Mouse (Mus musculus): Measurements from ENCODE around the gene Tesk1. TPM values are rescaled to one million over a fixed set of nuclear protein-coding genes. Genes with fewer than 3 reads are reported as not detected.

The Tesk1 gene
- total RNA-seq, 1 experiment from 2014 or later: 17.6 TPM

DNA sequence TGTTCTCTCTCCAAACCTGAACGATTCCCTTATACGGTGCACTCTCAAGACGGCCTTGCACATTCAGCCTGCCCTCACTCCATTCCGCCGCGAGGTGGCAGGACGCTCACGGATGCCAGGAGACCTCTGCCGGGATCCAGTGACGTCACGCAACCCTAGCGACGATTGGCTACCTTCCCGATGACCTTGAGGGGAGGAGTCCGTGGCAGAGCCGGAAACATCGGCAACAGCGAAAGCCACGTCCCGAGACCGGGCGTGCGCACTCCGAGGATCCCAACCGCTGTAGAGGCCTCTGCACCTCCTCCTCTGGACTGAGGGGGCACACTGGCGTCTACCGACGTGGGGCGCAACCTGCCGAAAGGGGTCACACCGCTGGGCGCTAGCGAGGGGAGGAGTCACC lies 305 bp downstream of the Tesk1 start:
- ATAC-seq (replicated peaks in 1 of 2; ENCODE audit: insufficient read depth in 1 of 2, low FRiP score in 2 of 2, low TSS enrichment in 1 of 2, low read depth in 1 of 2, poor library complexity in 2 of 2, severe bottlenecking in 2 of 2): peak; percentile 95 to 98

DNA sequence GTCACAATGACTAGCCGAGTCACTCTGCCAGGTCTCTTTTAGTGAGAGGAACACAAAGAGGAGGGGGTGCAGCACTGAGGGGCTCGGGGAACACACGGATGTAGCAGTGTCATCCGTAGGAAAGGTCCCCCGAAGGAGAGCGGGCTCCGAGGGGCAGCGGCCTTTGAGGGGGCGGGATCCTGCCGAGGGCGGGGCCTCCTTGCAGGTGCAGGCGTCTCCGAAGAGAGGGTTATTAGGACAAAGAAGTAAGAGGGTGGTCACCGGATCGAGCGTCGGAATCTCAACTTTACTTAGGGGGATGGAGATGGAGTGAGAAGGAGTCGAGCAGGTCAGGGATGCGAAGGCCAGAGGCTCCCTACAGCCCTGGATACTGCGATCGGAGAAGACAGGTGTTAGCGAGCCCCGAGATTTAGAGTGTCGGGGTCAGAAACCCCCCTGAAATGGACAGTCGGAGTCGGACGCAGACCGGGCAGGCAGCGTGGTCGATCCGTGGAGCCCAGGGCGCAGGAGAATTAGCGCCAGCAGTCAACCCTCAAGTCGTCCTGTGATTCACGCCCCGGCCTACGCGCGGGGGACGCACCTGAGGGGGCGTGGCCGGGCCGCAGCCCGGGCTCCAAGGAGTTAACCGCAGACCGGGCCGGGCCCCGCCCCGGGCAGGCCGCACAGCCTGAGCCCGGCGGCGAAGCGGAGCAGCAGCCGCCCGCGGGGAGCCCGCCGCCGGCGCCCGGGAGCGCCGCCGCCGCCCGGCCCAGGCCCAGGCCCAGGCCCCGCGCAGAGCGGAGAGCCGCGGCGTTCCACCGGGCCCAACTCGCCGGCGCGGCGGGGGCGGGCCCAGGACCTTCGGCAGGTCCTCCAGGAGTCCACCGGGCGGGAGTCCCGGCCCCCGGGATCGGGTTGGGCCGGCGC lies 970 bp downstream of the Tesk1 start:
- ATAC-seq (replicated peaks in 1 of 2; ENCODE audit: insufficient read depth in 1 of 2, low FRiP score in 2 of 2, low TSS enrichment in 1 of 2, low read depth in 1 of 2, poor library complexity in 2 of 2, severe bottlenecking in 2 of 2): peak; percentile 10 to 20; a peak in 2 of 4 replicates

DNA sequence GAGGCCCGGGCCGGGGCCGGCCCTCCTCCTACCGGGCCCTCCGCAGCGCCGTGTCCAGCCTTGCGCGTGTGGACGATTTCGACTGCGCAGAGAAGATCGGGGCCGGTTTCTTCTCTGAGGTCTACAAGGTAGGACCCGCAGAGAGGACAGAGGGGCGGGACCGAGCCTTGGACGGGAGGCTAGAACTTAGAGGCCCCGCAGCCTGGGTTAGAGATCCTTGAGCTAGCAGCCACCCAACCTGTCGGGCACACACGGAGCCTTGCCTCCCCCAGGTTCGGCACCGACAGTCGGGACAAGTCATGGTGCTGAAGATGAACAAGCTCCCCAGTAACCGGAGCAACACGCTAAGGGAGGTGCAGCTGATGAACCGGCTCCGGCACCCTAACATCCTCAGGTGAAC lies 1.8 kb downstream of the Tesk1 start:
- ATAC-seq (replicated peaks in 1 of 2; ENCODE audit: insufficient read depth in 1 of 2, low FRiP score in 2 of 2, low TSS enrichment in 1 of 2, low read depth in 1 of 2, poor library complexity in 2 of 2, severe bottlenecking in 2 of 2): no peak

DNA sequence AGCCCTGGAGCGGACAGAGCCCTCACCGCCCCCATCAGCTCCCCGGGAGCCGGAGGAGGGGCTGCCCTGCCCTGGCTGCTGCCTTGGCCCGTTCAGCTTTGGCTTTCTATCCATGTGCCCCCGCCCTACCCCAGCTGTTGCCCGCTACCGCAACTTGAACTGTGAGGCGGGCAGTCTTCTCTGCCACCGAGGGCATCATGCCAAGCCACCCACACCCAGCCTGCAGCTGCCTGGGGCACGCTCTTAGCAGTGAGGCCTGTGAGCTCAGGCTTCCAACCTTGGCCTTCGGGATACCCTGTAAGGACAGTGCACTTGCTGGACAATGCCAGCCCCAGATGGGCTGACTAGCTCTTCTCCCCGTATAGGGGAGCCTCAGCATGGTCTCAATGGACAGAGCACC lies 5.5 kb downstream of the Tesk1 start:
- ATAC-seq (replicated peaks in 1 of 2; ENCODE audit: insufficient read depth in 1 of 2, low FRiP score in 2 of 2, low TSS enrichment in 1 of 2, low read depth in 1 of 2, poor library complexity in 2 of 2, severe bottlenecking in 2 of 2): no peak

DNA sequence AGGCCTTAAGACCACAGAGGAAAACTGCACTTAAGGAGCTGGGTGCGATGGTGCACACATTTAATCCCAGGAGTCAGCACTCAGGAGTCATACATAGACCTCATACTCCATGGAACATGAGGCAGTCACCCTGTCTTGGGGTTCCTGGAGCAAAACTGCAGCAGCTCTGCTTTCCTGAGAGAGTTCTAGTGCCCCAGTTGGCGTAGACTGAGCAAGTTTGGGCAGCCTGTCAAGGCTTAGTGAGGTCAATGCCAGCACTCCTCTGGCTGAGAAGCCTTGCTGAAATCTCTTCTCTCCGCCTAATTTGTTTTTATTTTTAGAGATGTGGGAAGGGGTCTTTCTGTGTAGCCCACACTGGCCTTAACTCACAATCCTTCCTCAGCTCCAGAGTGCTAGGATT lies 6.8 kb downstream of the Tesk1 start:
- ATAC-seq (replicated peaks in 1 of 2; ENCODE audit: insufficient read depth in 1 of 2, low FRiP score in 2 of 2, low TSS enrichment in 1 of 2, low read depth in 1 of 2, poor library complexity in 2 of 2, severe bottlenecking in 2 of 2): no peak

DNA sequence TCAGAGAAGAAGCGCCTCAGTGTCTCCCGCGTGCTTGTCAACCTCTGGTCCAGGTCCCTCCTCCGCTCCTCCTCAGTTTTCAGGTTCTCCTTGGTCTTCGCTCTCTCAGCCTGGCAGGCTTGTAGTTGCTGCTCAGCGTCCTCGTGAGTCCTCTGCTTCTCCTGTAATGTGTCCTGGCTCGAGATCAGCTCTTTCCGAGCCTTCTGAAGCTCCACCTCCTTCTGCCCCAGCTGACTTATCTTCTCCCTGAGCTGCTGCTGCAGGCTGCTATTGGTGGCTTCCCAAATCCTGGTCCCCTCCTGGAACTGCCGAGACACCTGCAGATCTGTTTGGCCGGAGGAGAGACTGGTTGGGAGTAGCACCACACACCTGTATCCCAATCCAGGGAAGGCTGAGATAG lies 10.6 kb downstream of the Tesk1 start:
- no peak for ATAC-seq (replicated peaks in 1 of 2; ENCODE audit: insufficient read depth in 1 of 2, low FRiP score in 2 of 2, low TSS enrichment in 1 of 2, low read depth in 1 of 2, poor library complexity in 2 of 2, severe bottlenecking in 2 of 2)

DNA sequence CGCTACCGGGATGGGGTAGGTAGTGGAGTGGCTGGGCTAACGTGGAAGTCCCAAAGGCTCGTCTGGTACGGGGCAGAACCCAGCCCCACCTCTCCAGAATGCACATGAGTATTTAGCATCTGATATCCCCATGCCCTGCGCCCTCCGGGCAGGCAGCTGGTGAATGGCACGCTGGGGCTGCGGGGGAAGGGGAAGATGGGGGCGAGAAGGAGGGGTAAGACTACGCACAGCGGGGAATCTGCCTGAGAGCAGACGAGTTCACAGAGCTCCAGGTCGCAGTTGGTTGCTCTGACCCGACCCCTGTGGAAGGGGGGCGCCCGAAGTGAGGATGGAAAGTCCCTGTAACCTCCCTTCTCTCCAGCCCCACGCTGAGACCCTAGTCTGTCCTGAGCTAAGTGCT lies 11.7 kb downstream of the Tesk1 start:
- no peak for ATAC-seq (replicated peaks in 1 of 2; ENCODE audit: insufficient read depth in 1 of 2, low FRiP score in 2 of 2, low TSS enrichment in 1 of 2, low read depth in 1 of 2, poor library complexity in 2 of 2, severe bottlenecking in 2 of 2)

DNA sequence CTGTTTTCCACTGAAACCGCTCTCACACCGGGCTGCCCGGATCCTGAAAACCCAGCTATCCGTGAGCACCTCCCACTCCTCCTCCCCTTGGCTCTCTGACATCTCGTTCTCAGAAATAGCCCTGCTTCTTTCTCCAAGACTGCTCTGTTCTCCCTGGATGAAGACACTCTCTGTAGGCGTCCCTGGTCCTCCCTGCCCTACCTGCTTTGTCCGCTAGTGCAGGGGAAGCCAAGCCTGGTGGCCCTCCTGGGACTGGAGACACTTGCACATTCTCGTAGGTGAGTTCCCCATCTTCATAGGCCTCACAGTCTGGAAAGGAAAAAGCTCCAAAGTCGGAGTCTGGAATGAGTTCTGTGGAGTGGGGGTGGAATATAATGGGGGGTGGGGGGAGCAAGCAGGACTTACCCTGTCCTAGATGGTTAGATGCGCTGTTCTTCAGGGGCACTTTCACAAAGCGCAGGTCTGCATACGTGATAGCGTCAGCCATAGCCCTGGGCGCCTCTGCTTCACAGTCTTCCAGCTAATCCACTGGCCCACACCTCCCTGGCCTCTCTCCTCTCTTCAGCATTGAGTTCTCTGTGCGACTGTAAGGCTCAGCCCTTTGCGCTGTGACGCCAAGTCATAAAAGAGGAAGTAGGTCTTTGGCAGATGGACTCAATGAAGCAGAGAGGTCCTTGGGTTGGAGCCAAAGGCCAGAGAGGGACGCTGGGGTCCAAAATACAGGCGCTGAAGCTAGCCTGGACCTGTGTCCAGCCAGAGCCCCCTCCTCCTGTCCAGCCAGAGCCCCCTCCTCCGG lies 12.5 kb downstream of the Tesk1 start, which contains the start of gene Cd72:
Gene Cd72, minus strand, starts transcription at position 588 of the 796 bp plus-strand sequence.
- peak; percentile 74 to 79 for ATAC-seq (replicated peaks in 1 of 2; ENCODE audit: insufficient read depth in 1 of 2, low FRiP score in 2 of 2, low TSS enrichment in 1 of 2, low read depth in 1 of 2, poor library complexity in 2 of 2, severe bottlenecking in 2 of 2)

DNA sequence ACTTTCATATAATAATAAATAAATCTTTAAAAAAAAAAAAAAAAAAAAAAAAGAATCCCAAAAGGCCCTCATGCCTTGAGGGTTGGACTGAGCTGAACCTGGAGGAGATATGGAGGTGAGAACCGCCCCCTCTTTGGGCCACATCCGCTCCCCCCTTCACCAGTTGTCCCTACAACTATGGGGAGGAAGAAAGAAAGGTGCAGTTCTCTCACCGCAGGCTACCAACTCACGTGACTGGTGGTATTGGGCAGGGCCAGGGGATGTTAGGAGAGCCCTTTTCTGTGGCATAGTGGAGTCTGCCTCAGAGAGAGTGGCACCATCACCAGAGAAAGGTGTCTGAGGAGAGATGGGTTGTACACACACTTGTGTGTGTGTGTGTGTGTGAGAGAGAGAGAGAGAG lies 14.7 kb downstream of the Tesk1 start:
- ATAC-seq (replicated peaks in 1 of 2; ENCODE audit: insufficient read depth in 1 of 2, low FRiP score in 2 of 2, low TSS enrichment in 1 of 2, low read depth in 1 of 2, poor library complexity in 2 of 2, severe bottlenecking in 2 of 2): peak; percentile 46 to 52

DNA sequence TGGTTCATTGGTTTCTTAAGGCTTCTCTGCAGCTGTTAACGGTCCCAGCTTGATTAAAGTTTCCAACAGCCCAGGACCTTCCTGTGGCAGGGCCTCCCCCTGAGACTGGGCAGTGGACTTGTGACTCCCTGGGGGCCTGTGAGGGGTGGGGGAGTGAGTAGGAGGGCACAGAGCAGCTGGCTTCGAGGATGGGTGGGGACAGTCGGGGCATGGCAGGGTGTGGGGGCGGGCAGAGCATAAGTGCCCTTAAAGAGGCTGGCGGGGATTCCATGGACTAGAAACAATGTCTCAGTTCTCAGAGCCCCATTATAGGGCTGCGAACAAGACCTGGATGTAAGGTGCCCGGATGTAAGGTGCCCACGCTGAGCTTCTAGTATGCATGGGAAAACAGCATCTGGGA lies 15.4 kb downstream of the Tesk1 start:
- ATAC-seq (replicated peaks in 1 of 2; ENCODE audit: insufficient read depth in 1 of 2, low FRiP score in 2 of 2, low TSS enrichment in 1 of 2, low read depth in 1 of 2, poor library complexity in 2 of 2, severe bottlenecking in 2 of 2): no peak; a peak in 1 of 4 replicates

DNA sequence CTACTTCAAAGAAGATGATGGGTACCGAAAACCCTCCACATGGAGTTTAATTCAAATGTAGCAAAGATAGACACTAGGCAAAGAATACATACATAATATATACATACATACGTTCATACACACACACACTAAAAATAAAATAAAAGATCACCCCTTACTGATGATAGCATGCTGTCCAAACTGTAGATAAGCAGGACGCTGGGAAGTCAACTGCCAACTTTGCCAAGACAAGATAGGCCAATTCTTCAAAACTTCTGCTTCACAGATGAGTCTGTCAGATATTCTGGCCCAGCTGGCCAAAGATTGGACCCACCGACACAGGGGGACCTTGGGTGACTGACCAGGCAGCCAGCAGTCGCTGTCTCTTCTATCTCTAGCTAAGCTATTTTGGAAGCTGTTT lies 21.4 kb downstream of the Tesk1 start:
- ATAC-seq (replicated peaks in 1 of 2; ENCODE audit: insufficient read depth in 1 of 2, low FRiP score in 2 of 2, low TSS enrichment in 1 of 2, low read depth in 1 of 2, poor library complexity in 2 of 2, severe bottlenecking in 2 of 2): no peak

DNA sequence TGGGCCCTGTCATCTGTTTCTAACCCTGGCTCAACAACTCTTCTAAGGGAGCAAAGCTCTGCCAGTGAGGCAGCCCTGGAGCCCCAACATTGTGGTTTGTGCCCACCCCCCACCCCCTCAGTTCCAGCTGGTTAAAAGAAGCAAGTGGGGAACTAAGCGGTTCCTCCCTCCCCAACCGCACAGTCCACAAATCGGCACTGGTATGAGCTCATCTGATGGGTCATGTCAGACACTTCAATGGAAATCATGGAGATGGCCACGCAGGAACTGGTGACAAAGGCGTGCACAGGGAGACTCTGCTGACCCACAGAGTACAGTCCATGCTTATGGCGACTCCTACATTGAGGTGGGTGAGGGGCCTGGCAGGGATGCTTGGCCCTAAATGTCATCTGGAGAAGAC lies 24.2 kb downstream of the Tesk1 start:
- ATAC-seq (replicated peaks in 1 of 2; ENCODE audit: insufficient read depth in 1 of 2, low FRiP score in 2 of 2, low TSS enrichment in 1 of 2, low read depth in 1 of 2, poor library complexity in 2 of 2, severe bottlenecking in 2 of 2): peak; percentile 25 to 49; a peak in 3 of 4 replicates

DNA sequence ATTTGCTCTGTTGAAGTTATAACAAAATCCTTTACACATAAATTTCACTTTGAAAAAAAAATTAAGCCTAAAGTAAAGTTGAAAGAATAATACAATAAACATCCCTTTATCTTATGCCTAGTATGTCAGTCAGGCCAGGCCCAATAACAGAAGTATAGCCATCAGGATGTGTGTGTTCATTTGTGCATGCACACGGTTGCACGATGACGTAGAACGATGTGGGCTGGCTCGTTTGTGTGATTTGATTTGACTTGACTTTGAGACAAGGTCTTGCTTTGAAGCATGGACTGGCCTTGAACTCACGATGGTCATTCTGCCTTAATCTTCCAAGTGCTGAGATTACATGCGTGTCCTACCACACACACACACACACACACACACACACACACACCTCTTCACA lies 25.1 kb downstream of the Tesk1 start:
- ATAC-seq (replicated peaks in 1 of 2; ENCODE audit: insufficient read depth in 1 of 2, low FRiP score in 2 of 2, low TSS enrichment in 1 of 2, low read depth in 1 of 2, poor library complexity in 2 of 2, severe bottlenecking in 2 of 2): no peak

DNA sequence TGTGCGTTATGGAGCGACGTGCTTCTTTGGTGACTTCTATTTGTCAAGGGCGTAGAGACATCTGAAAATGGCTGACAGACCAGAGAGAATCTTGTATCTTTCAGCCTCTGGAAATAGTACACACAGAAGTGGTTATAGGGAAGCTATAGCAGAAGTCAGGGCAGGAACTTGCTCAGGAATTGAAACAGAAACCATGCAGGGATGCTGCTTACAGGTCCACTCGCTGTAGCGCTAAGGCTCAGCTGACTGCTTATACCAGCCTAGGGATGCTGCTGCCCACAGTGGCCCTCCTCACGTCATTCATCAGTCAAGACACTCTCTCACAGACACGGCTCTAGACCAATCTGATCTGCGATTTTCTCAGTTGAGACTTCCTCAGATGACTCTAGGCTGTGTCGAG lies 28.6 kb downstream of the Tesk1 start:
- no peak for ATAC-seq (replicated peaks in 1 of 2; ENCODE audit: insufficient read depth in 1 of 2, low FRiP score in 2 of 2, low TSS enrichment in 1 of 2, low read depth in 1 of 2, poor library complexity in 2 of 2, severe bottlenecking in 2 of 2)

DNA sequence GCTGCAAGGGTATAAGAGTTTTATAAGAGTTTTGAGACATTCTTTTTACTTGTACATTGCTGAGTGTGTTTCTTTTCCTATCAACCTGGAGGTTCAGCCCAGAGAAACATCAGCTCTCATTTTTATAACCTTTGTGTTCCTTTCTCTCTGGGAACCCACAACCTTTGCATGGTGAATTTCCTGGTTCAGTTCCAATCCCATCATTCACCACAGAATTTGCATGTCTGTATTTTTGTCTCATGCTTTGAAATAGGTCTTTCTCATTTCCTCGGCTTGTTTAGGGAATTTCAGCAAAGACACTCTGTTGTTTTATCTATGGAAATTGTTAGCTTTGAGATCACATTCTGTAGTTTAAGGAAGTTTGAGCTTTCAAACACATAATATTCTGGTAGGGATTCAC lies 31.9 kb downstream of the Tesk1 start:
- no peak for ATAC-seq (replicated peaks in 1 of 2; ENCODE audit: insufficient read depth in 1 of 2, low FRiP score in 2 of 2, low TSS enrichment in 1 of 2, low read depth in 1 of 2, poor library complexity in 2 of 2, severe bottlenecking in 2 of 2)

DNA sequence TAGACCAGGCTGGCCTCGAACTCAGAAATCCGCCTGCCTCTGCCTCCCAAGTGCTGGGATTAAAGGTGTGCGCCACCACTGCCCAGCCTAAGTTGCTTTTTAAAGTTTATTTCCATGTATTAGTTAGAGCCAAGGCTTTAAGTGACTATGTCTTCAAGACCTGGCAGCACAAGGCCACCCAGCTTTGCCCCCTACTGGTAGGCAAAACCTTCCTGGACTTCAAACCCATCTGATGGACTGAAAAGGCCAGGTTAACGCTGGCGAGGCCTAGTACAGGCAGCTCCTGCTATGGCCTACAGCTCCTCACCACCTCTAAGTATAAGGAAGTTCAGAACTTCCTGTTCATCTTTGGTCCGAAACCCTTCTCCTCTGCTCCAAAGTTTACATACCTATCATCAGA lies 34.9 kb downstream of the Tesk1 start:
- ATAC-seq (replicated peaks in 1 of 2; ENCODE audit: insufficient read depth in 1 of 2, low FRiP score in 2 of 2, low TSS enrichment in 1 of 2, low read depth in 1 of 2, poor library complexity in 2 of 2, severe bottlenecking in 2 of 2): peak; percentile 22 to 23; a peak in 1 of 4 replicates

DNA sequence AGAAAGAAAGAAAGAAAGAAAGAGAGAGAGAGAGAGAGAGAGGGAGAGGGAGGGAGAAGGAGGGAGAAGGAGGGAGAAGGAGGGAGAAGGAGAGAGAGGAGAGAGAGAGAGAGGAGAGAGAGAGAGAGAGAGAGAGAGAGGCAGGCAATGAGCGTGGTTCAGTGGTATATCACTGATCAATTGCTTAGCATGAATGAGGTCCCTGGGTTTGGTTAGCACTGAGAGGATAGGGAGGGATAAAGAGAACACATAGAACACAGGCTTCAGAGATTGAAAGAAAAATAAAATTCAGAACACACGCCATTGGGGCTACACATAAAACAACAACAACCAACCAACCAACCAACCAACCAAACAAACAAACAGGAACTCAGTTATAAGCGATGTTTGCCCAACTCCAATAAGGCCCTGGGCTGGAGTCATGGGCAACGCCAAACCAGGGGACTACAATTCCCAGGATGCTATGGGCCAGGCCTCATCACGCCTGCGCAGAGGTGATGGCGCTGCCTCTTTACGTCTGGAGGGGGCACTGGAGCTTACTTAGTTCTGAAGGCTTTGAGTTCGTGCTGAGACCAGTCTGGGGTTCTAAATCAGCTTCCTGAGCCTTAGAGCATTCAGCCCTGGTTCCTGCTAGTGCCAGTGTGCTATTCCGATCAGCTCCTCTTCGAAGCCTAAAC lies 36.3 kb downstream of the Tesk1 start:
- peak; percentile 88 to 96 for ATAC-seq (replicated peaks in 1 of 2; ENCODE audit: insufficient read depth in 1 of 2, low FRiP score in 2 of 2, low TSS enrichment in 1 of 2, low read depth in 1 of 2, poor library complexity in 2 of 2, severe bottlenecking in 2 of 2)

DNA sequence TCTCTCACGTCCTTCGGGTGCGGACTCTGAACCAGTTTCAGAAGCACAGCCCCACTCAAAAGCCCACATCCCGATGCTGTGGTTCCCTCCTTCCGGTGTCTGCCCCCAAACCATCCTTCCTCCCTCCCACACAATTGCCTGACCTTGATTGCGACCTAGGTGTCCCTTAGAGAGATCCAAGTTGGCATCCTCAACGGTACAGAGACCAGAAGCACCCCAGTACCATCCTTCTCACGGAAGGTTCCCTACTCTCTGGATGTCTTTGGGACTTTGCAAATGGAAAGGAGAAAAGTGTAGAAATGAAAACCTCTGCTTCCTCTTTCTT lies 36.8 kb downstream of the Tesk1 start:
- ATAC-seq (replicated peaks in 1 of 2; ENCODE audit: insufficient read depth in 1 of 2, low FRiP score in 2 of 2, low TSS enrichment in 1 of 2, low read depth in 1 of 2, poor library complexity in 2 of 2, severe bottlenecking in 2 of 2): peak in 1 of 2 experiments; percentile 24; a peak in 1 of 4 replicates

Measured in hematopoietic stem cell, adult 5-6 weeks (primary cell).